Mouse (Mus musculus) left cerebral cortex, adult 11 months (tissue): Measurements from ENCODE around the gene Pls1.

ENCODE experiments used
- DNase-seq: peaks from one replicate; pipeline ENCODE4 v3.0.0; 2022; ENCODE audit warnings: low spot score

The Pls1 gene

DNA sequence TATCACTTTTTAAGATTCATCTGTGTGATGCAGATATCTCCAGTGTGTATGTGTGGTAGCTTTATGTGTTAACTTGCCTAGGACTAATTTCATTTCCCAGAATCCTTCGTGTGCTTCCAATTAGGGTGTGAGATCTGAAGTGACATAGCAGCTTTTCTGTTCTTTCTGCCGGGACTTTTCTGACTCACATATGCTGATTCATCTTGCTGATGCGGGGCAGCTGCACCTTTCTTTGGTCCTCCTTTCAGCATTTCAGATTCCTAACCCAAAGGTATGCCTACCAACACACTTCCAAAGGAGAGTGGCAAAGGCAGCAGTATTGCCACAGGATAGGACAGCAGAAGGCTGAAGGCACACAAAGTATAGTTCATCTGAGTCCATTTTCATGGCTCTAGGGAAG, 141.0 kb downstream of the Pls1 start:
- DNase-seq, result no peak
